8 mouse cellular contexts compared by ENCODE assay signal in the genomic region with DNA sequence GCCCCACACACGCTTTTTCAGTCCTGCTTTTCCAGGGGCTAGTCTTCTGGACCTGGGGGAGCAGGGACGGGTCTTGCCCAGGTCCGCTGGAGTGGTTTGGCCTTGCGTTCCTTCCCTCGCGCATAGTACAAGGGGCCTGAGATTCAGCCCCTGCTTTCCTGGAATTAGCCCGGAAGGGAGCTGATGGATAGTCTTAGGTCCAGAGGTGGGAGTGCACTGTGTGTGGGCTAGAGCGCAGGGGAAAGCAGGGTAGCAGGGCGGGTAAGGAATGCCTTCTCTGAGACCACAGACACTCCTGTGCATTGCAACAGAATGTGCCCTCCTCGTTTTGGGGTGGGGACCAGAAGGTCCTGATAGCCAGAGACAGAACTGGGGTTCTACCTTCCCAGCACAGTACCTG. TPM values are rescaled to one million over a fixed set of nuclear protein-coding genes. Genes with fewer than 3 reads are reported as not detected.
DNase-seq lines count a peak whose midpoint lies in the region; ATAC-seq and TF ChIP-seq lines count a peak whose summit lies in the region.

No protein-coding gene starts in this region.

- H3K27ac ChIP-seq in heart, embryonic 12.5 days (ENCODE audit: poor library complexity, severe bottlenecking) = no peak overlapping the region
- no peak overlapping the region for H3K27ac ChIP-seq in hindbrain, embryonic 11.5 days (ENCODE audit: low read depth, low read length)
- peak overlapping the region; percentile 86 for H3K27ac ChIP-seq in midbrain, embryonic 10.5 days (replicated peaks)

- WGBS in heart, embryonic 12.5 days = 50% methylated on average over 10 of the region's 10 CpGs
- WGBS in hindbrain, embryonic 11.5 days = 46% methylated on average over 10 of the region's 10 CpGs
- 42% methylated on average over 10 of the region's 10 CpGs for WGBS in midbrain, embryonic 10.5 days

- no peak overlapping the region for H3K9ac ChIP-seq in heart, embryonic 12.5 days
- no peak overlapping the region for H3K9ac ChIP-seq in hindbrain, embryonic 11.5 days (ENCODE audit: low read depth, low read length)

- TF ChIP-seq CTCF in G1E (IDR thresholded peaks at IDR 0.05; ENCODE audit: low read depth, low read length) = no peak

- DNase-seq in heart, adult 9 months (ENCODE audit: low spot score in 2 of 2) = no peak
- DNase-seq in G1E (ENCODE audit: low spot score) = no peak
- no peak for DNase-seq in hindbrain, embryonic 11.5 days (ENCODE audit: low spot score)
- no peak for DNase-seq in midbrain, embryonic 10.5 days (ENCODE audit: low spot score)
- no peak for DNase-seq in urinary bladder, postnatal 10 days (ENCODE audit: low spot score)
- no peak for DNase-seq in left cerebral cortex, postnatal 10 days (ENCODE audit: extremely low spot score in 1 of 2, low spot score in 2 of 2)
- DNase-seq in kidney, adult 9 months = no peak

- no peaks in the 10 kb centered on the region for H3K9me3 ChIP-seq in heart, embryonic 12.5 days (replicated peaks)
- H3K9me3 ChIP-seq in G1E (replicated peaks) = no peaks in the 10 kb centered on the region
- no peaks in the 10 kb centered on the region for H3K9me3 ChIP-seq in hindbrain, embryonic 11.5 days (ENCODE audit: control insufficient read depth, low read length)
- no peaks in the 10 kb centered on the region for H3K9me3 ChIP-seq in midbrain, embryonic 10.5 days (replicated peaks)

- ATAC-seq in heart, embryonic 12.5 days (ENCODE audit: insufficient number of reproducible peaks, low FRiP score) = no peak
- ATAC-seq in G1E (ENCODE audit: extremely low read depth, insufficient number of reproducible peaks, low FRiP score, poor library complexity, severe bottlenecking) = no peak
- peak; percentile 16; the same call in 1 of the 2 replicates for ATAC-seq in hindbrain, embryonic 11.5 days (ENCODE audit: low FRiP score)

- peaks cover 23% of the 10 kb centered on the region for H3K36me3 ChIP-seq in heart, embryonic 12.5 days
- peaks cover 42% of the 10 kb centered on the region for H3K36me3 ChIP-seq in G1E (replicated peaks)
- H3K36me3 ChIP-seq in hindbrain, embryonic 11.5 days (ENCODE audit: control insufficient read depth, insufficient read depth, low read length) = no peaks in the 10 kb centered on the region
- peaks cover 33% of the 10 kb centered on the region for H3K36me3 ChIP-seq in midbrain, embryonic 10.5 days

- peak overlapping the region; percentile 69 for H3K4me3 ChIP-seq in heart, embryonic 12.5 days
- peak overlapping the region; percentile 87; the same call in 1 of the 2 replicates for H3K4me3 ChIP-seq in G1E (ENCODE audit: low read depth, low read length)
- peak overlapping the region; percentile 65; the same call in 1 of the 2 replicates for H3K4me3 ChIP-seq in hindbrain, embryonic 11.5 days (ENCODE audit: low read depth, low read length)
- peak overlapping the region; percentile 66 for H3K4me3 ChIP-seq in midbrain, embryonic 10.5 days

- intact Hi-C loops in left cerebral cortex, postnatal 10 days (cut with DNase I) = no loop called here

- H3K4me1 ChIP-seq in heart, embryonic 12.5 days (replicated peaks) = peaks cover 42% of the 10 kb centered on the region
- H3K4me1 ChIP-seq in G1E (ENCODE audit: insufficient read depth, low read depth, low read length) = peaks cover 57% of the 10 kb centered on the region
- peaks cover 8% of the 10 kb centered on the region for H3K4me1 ChIP-seq in hindbrain, embryonic 11.5 days (replicated peaks; ENCODE audit: control insufficient read depth, insufficient read depth, low read length)
- peaks cover 66% of the 10 kb centered on the region for H3K4me1 ChIP-seq in midbrain, embryonic 10.5 days

- no peaks in the 10 kb centered on the region for H3K27me3 ChIP-seq in heart, embryonic 12.5 days (replicated peaks)
- H3K27me3 ChIP-seq in G1E (ENCODE audit: insufficient read depth, low read length) = peaks cover 21% of the 10 kb centered on the region
- no peaks in the 10 kb centered on the region for H3K27me3 ChIP-seq in hindbrain, embryonic 11.5 days (ENCODE audit: control insufficient read depth, insufficient read depth, low read length)
- H3K27me3 ChIP-seq in midbrain, embryonic 10.5 days (ENCODE audit: low read depth, poor library complexity, severe bottlenecking) = no peaks in the 10 kb centered on the region

- peak overlapping the region; percentile 87 for H3K4me2 ChIP-seq in heart, embryonic 12.5 days
- peak overlapping the region; percentile 78 for H3K4me2 ChIP-seq in hindbrain, embryonic 11.5 days (replicated peaks; ENCODE audit: low read depth, low read length)

RNA-seq across cellular contexts. Expression of a gene that starts 0.4 kb away (rescaled TPM):
- 209 and 232 TPM in 2 replicates for polyA plus RNA-seq in heart, embryonic 12.5 days (2016; fragmentation: Nextera tagmentation; extraction: Ambion mirVana)
- total RNA-seq in G1E (2014; fragmentation: Nextera tagmentation) = 110 and 112 TPM in 2 replicates
- total RNA-seq in G1E (2017) = 100.0 and 146 TPM in 2 replicates
- polyA plus RNA-seq in G1E (2012) = 207 and 389 TPM in 2 replicates
- polyA plus RNA-seq in hindbrain, embryonic 11.5 days (2014; fragmentation: Nextera tagmentation; extraction: Ambion mirVana) = 194 and 206 TPM in 2 replicates
- 241 and 278 TPM in 2 replicates for polyA plus RNA-seq in midbrain, embryonic 10.5 days (2016; fragmentation: Nextera tagmentation; extraction: Ambion mirVana)
- total RNA-seq in left cerebral cortex, postnatal 10 days (2021) = 10 to 100 TPM; 80.3 to 89.9 TPM

RNA-seq across cellular contexts. Expression of a gene that starts 9.3 kb away (rescaled TPM):
- polyA plus RNA-seq in heart, embryonic 12.5 days (2016; fragmentation: Nextera tagmentation; extraction: Ambion mirVana) = 36.9 and 38.9 TPM in 2 replicates
- 70.8 and 71.7 TPM in 2 replicates for total RNA-seq in G1E (2014; fragmentation: Nextera tagmentation)
- 46.9 and 49.9 TPM in 2 replicates for total RNA-seq in G1E (2017)
- 375 and 441 TPM in 2 replicates for polyA plus RNA-seq in G1E (2012)
- 19.8 and 21.3 TPM in 2 replicates for polyA plus RNA-seq in hindbrain, embryonic 11.5 days (2014; fragmentation: Nextera tagmentation; extraction: Ambion mirVana)
- 63.2 and 70.9 TPM in 2 replicates for polyA plus RNA-seq in midbrain, embryonic 10.5 days (2016; fragmentation: Nextera tagmentation; extraction: Ambion mirVana)
- total RNA-seq in left cerebral cortex, postnatal 10 days (2021) = 1 to 10 TPM; 3.9 to 4.2 TPM

RNA-seq across cellular contexts. Expression of a gene that starts 26.0 kb away (rescaled TPM):
- polyA plus RNA-seq in heart, embryonic 12.5 days (2016; fragmentation: Nextera tagmentation; extraction: Ambion mirVana) = 25.5 and 27.8 TPM in 2 replicates
- total RNA-seq in G1E (2014; fragmentation: Nextera tagmentation) = 77.0 and 95.3 TPM in 2 replicates
- 24.9 and 26.0 TPM in 2 replicates for total RNA-seq in G1E (2017)
- polyA plus RNA-seq in G1E (2012) = 69.6 and 79.4 TPM in 2 replicates
- 5.2 and 5.3 TPM in 2 replicates for polyA plus RNA-seq in hindbrain, embryonic 11.5 days (2014; fragmentation: Nextera tagmentation; extraction: Ambion mirVana)
- polyA plus RNA-seq in midbrain, embryonic 10.5 days (2016; fragmentation: Nextera tagmentation; extraction: Ambion mirVana) = 5.8 and 8.2 TPM in 2 replicates
- total RNA-seq in left cerebral cortex, postnatal 10 days (2021) = 10 to 100 TPM; 15.0 to 17.9 TPM

RNA-seq across cellular contexts. Expression of a gene that starts 34.1 kb away (rescaled TPM):
- polyA plus RNA-seq in heart, embryonic 12.5 days (2016; fragmentation: Nextera tagmentation; extraction: Ambion mirVana) = 12.7 and 13.5 TPM in 2 replicates
- total RNA-seq in G1E (2014; fragmentation: Nextera tagmentation) = 5.0 and 6.0 TPM in 2 replicates
- total RNA-seq in G1E (2017) = 7.6 and 7.9 TPM in 2 replicates
- 2.9 and 3.0 TPM in 2 replicates for polyA plus RNA-seq in G1E (2012)
- polyA plus RNA-seq in hindbrain, embryonic 11.5 days (2014; fragmentation: Nextera tagmentation; extraction: Ambion mirVana) = 4.7 and 6.2 TPM in 2 replicates
- polyA plus RNA-seq in midbrain, embryonic 10.5 days (2016; fragmentation: Nextera tagmentation; extraction: Ambion mirVana) = 6.6 and 7.7 TPM in 2 replicates
- total RNA-seq in left cerebral cortex, postnatal 10 days (2021) = 10 to 100 TPM; 12.5 to 14.6 TPM

RNA-seq across cellular contexts. Expression of a gene that starts 34.3 kb away (rescaled TPM):
- polyA plus RNA-seq in heart, embryonic 12.5 days (2016; fragmentation: Nextera tagmentation; extraction: Ambion mirVana) = 45.1 and 45.8 TPM in 2 replicates
- total RNA-seq in G1E (2014; fragmentation: Nextera tagmentation) = 19.5 and 31.8 TPM in 2 replicates
- total RNA-seq in G1E (2017) = 32.2 and 40.4 TPM in 2 replicates
- polyA plus RNA-seq in G1E (2012) = 0.43 and 0.75 TPM in 2 replicates
- polyA plus RNA-seq in hindbrain, embryonic 11.5 days (2014; fragmentation: Nextera tagmentation; extraction: Ambion mirVana) = 48.3 and 60.2 TPM in 2 replicates
- 51.0 and 61.2 TPM in 2 replicates for polyA plus RNA-seq in midbrain, embryonic 10.5 days (2016; fragmentation: Nextera tagmentation; extraction: Ambion mirVana)
- 10 to 100 TPM; 81.8 to 83.6 TPM for total RNA-seq in left cerebral cortex, postnatal 10 days (2021)
